Mouse (Mus musculus) layer of hippocampus, adult 8-10 months (tissue): Measurements from ENCODE around the gene Scamp5. TPM values are rescaled to one million over a fixed set of nuclear protein-coding genes. Genes with fewer than 3 reads are reported as not detected.
A peak's percentile ranks its signal among the peaks of the same experiment; 100 is the strongest.

Source experiments
- DNase-seq, 2 experiments: peaks; one replicate each; pipeline ENCODE4 v3.0.0; 2022; ENCODE audit warnings: low spot score in 2 of 2
- total RNA-seq, 4 experiments: library from RNA; stranded (reverse); gene quantifications; 2 replicates each; pipeline ENCODE4 v1.2.4; 2022

The Scamp5 gene
- total RNA-seq: 100 to 1,000 TPM; 361 to 395 (median 373) TPM

DNA sequence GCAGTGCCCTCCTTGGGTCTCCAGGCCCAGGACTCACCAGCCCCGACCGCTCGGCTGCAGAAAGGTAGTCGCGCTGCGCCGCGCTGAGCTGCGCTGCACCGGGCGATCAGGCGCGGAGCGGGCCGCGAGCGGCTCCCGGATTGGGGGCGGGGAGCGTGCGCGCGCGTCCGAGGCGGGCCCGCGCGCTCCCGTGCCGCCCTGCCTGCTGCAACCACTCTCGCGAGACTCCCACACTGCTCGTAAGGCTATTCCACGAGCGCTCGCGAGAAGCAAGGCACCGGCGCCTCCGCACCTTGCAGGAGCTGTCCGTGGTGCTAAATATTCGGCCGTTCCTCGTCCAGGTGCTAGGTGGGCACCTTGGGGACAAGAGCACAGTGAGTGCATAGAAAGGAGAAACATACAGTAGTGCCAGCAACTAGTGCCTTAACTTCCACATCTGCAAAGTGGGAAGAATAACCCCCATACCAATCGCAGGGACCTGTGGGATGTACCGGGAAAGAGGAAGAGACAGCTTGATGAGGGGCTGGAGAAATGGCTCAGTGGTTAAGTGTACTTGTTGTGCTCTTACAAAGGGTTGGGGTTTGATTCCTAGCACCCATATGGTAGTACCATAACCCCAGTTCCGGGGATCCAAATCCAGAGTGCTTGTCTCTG lies at the start of gene Scamp5:
Gene Scamp5, minus strand, starts transcription at position 165 of the 654 bp plus-strand sequence.
- peak; percentile 90 to 91 for DNase-seq

DNA sequence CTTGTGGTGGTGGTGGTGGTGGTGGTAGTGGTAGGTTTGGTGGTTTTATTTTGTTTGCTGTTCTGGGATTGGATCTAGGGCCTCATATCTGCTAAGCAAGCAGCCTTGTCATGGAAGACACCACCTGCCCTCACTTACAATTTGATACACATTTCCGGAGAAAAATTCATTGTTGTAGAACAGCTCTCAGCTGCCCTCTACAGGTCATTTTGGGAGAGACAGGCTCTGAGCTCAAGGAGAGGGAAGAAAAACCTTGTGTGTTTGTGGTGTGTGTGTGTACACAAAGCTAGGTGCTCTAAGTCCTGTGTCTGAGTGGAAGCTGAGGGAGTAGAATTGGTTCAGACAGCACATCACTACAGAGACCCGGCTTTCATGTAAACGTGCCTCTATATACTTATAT lies 49.3 kb upstream of the Scamp5 start:
- DNase-seq: peak in 1 of 2 experiments; percentile 64

DNA sequence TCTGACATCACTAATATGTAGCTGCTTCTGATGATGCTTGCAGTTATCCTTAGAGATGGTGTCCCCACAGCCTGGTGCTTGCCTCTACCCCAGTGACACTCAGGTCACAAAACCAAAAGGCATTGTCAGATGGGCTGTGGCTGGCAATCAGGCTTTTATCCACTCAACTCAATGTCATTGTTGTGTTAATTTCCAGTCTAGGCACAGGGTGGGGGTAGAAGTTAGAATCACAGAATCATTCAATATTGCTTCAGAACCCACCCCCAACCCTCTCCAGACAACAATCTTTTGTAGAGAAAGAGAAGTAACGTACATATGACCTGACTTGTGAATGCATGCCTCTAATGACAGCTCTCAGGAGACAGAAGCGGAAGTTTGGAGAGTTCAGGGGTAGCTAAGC lies 42.7 kb upstream of the Scamp5 start:
- no peak for DNase-seq

DNA sequence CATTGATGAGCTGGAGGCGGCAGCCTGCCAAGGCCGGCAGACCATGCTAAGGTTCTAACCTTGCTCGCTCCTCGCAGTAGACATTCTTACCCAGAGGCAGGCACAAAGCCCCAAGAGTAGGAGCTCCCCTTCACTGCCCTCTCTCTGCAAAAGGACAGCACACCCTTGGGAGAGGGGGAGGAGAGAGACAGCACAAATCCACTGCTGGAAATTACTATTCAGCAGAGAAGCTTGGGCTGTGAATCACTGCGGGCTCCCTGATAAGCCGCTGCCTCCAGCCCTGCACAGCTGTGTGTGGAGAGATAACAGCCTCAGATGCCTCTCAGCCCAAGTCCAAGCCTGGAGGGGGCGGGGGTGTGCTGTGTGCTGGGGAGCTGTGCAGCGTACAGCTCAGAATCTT lies 37.8 kb upstream of the Scamp5 start:
- DNase-seq: peak in 1 of 2 experiments; percentile 33

DNA sequence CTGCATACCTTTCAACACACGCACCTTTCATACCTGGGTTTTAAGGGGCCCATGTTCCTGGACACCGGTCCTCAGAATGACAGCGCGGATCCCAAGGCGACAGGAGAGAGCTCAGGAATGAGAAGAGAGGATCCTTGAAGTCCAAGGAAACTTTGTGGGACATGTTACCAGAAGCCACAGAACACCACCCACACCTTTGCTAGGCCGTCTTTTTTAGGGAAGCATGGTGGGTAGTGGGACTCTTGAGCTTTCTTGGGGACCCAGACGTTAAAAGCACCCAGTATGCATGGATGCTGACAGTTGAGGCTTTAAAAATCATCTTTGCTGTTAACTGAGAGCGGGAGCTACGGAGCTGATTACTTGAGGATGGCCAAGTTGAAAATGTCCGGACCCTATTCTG lies 37.0 kb upstream of the Scamp5 start:
- no peak for DNase-seq

DNA sequence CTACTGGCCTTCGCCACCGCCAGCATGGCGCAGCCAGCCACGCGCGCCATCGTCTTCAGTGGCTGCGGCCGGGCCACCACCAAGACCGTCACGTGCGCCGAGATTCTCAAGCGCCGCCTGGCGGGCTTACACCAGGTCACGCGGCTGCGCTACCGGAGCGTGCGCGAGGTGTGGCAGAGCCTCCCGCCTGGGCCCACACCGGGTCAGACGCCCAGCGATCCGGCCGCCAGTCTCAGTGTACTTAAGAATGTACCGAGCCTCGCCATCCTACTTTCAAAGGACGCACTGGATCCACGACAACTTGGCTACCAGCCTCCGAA lies 36.5 kb upstream of the Scamp5 start:
- peak in 1 of 2 experiments; percentile 25 for DNase-seq

DNA sequence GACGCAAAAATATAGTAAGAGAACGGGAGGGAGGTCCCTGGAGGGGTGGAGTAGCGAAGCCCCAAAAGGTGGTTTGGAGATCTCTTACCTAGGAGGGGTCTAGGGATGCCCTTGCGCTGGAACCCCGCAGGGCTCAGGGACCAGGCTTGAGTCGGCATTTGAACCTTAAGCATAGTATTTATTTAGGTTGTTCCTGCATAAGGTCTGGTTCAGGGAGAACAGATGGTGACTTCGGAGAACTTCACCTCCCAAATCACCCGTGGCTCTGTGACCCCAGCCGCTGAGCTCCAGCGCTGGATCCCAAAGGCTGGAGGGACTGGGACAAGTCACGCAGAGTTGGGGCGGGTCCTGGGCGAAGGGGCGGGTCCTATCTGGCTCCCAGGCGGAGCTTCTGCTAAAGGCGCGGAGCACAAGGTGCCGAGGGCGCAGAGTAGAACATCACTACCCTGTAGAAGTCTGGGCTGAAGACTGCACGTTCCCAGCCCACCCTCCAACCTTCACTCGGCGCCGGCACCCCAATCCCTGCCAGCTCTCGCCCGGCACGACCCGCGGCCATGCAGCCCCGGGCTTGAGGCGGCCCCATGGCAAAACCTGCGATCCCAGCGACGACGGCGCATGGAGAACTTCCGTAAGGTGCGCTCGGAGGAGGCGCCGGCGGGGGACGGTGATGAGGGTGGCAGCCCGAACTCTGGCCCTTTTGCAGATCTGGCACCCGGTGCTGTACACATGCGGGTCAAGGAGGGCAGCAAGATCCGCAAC lies 35.9 kb upstream of the Scamp5 start, which contains the start of gene Rpp25:
Gene Rpp25, plus strand, starts transcription at position 405 of the 759 bp plus-strand sequence.
- peak in 1 of 2 experiments; percentile 22 for DNase-seq

DNA sequence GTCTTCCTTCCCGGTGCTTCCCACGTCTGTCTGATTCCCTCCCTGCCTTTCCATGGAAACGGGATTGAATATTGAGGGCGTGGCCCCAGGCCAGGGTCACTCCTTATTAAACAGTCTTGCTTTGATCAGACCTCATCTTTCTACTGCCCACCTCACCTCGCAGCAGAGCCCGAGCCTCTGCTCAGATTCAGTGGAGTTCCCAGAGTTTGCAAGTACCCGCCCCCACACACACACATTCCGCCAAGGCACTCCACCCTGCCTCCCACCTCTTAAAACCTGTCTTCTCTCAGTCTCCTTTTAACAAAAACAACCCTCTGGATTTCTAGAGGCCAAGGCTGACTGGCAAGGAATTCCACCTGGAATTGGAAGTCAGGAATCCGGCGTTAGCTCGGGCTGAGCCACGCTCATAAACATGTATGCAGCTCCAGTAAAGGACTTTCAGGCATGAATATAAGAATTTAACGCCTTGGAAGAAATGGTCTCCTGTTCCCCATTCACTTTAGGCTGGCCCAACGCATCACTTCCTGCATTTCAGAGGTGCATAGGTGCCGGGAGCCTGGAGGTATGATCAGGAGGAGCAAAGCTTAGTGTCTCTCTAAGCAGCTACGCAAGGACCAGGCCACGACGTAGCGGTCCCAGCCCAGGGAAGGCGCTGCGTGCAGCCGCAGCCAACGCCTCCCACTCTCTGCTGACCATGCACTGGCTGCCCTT lies 35.2 kb upstream of the Scamp5 start:
- DNase-seq: no peak

DNA sequence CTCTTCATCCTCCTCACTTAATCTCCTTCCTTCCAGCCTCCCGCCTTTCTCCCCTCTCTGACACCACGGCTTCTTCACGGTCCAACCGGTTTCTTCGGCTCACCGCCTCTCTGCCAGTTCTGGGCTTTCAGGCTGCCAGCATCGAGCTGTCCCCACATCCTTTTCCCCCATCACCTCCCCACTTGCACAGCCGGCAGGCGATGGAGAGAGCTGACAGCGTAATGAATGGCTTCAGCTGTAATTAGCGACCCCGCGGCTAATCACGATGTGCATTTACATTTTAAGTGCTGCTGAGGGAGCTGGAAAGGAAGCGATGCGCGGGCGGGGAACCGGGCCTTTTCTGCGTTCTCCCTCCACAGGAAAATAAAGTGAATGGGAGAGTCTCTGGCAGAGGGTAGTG lies 34.0 kb upstream of the Scamp5 start:
- DNase-seq: no peak

DNA sequence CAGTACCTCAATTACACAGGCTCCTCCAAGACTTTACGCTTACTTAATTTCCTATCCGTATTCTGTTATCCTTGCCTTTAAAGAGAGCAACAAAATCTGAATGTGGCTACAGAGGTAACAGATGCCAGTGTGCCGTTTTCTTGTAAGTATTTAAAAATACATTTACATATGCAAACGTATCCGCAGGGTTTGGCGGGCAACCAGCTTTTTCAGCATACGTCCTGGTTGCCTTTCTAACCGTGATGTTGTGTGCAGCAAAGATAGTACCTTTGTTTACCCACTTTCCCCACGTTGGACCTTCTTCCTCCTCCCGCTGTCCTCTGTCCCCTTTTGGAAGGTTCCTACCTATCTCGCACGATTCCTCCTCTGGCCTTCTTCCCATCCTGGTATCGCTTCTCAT lies 33.6 kb upstream of the Scamp5 start:
- no peak for DNase-seq

DNA sequence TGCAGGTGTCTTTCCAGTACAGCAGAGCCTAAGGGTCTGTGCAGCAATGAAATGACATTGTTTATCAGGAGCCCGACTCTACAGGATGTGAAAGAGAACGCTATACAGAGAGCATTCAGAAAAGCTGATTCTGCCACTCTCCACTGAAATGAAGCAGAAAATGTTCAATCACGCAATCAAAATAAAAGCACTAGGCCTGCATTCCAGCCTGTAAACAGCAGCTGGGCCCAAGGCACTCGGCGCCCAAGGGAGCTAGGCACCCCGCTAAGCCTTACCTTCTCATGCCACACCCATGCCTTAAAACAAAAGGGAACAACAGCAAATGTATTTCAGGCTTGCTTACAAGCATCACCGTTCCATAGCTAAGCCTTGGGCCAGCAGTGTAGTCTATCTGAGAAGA lies 30.7 kb upstream of the Scamp5 start:
- no peak for DNase-seq

DNA sequence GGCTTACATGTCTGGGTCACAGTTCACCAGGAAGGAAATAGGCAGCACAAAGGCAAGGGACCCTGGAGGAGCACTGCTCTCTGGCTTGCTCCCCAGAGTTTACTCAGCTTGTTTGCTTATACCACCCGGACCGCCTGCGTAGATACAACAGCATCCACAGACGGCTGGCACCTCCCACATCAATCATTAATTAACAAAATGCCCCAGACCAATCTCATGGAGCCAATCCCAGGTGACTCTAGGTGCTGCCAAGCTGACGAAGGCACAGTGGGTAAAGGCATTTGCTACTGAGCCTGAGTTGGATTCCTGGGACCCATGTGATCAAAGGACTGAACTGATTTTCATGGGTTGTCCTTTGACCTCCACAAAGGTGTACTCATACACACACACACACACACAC lies 29.4 kb upstream of the Scamp5 start:
- DNase-seq: no peak

DNA sequence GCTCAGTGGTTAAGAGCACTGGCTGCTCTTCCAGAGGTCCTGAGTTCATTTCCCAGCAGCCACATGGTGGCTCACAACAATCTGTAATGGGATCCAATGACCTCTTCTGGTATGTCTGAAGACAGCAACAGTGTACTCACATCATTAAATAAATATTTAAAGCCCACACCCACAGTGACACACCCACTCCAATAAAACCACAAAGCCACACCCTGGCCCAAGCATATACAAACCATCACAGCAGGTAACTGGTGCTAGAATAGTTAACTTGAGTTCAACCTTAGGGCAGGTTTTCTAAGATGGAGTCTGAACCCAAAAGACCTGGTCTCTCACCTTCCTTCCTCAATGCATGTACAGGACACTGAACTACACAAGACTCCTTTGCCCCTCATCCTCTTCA lies 27.1 kb upstream of the Scamp5 start:
- DNase-seq: no peak

DNA sequence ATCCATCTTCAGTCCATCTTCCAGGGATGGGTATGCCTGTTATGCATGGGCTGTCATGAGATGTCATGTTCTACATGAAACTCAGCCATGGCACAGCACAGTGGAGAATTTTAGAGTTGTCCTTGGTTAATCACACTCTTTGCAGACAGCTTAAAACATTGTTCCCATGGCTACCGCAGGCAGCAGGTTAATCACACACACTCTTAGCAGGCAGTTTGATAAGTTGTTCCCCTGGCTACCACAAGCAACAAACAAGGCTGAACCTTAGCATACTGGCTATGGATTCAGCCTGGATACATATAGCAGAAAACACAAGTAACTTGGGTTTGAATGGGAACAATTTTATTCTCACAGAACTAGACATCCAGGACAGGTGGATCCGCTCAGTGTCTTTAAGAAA lies 25.7 kb upstream of the Scamp5 start:
- DNase-seq: no peak

DNA sequence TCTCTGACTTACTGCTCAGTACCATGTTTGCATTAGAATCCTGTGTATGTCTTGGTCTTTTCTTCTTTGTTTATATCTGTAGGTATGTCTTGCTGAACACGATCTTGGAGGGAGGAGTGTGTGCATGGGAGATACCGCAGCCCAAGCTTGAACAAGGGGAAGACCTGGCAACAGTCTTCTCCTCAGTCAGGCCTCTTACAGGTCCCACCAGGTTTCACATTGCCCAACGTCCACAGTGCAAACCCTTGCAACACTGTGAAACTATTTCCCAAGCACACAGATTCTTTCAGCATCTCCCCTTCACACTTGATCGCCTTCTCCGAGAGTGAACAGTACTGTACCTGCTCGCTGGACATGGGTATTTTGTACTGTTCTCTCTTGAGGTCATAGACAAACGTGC lies 19.9 kb upstream of the Scamp5 start:
- DNase-seq: no peak

DNA sequence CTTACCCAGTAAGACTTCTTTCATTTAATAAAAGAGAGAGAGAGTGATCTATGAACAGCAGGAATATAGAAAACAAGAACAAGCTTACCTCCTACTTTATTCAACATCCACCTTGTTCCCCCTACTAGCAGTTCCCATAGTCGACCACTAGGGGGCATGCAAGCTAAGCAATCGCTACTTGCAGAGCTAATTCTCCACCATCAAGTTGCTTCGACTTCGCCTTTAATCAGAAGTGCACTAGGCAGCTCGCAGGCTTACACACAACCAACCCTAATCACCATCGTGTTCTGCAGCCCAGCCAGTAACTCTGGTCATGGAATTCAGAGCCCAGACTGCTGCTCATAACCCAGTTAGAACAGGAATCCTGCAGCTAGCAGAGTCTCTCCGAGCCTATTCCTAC lies 17.9 kb upstream of the Scamp5 start:
- DNase-seq: peak; percentile 82 to 86

DNA sequence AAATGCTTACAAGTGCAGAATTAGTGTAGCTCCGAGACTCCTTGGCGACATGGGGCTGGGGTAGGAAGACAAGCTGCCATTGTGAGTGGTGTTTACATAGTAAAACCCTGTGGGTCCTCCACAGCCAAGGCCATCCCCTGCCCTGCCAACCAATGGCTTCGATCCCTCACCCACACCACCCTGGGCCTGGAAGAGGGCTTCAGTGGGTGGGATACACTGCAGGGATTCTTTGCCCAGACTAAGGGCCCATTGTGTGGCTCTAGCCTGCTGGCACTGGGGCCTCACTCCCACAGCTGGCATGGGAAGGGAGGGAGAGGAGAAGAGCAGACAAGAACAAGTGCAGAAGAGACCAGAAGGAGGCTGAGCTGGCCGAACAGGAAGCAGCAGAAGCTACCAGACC lies 1.1 kb upstream of the Scamp5 start:
- peak; percentile 65 to 85 for DNase-seq

DNA sequence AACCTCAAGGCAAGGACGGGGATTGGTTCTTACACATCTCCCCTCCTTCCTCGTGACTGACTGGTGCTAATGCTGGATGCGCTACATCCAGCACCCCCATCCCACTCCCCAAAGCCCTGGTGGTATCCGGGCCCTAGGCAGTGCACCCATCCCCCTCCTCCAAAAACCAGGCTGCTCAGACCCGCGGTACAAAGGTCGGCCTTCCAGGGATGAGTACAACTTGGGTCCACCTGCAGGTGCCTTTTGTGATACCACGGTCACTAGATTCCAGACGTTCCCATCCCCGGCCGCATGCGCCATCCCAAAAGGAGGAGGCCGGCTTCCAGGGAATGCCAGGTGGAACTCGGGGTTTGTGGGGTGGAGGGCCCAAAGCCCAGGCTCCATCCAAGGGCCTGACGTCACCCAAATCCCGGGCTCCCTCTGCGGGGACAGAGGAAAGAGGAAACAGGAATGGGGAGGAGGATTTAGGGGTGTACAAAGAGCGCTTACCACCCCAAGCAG lies 539 bp downstream of the Scamp5 start:
- DNase-seq: peak; percentile 53 to 54

DNA sequence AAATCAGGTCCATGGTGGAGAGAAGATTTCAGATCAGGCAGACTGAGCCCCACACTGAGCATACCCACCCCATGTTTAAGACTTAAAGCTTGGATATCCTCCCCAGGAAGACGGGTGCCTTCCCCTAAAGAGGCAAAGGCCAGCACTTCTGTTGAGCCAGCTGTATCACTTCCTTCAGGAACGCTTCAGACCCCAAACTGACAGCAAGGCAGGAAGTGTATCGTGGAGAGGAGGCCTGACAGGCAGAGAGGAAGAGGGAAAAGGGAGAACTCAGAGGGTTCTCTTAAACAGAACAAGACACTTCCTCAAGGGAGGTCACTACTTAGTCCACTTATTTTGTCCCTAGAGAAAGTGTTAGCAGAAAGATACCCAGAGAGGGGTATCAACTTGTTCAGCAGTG lies 1.8 kb downstream of the Scamp5 start:
- no peak for DNase-seq

DNA sequence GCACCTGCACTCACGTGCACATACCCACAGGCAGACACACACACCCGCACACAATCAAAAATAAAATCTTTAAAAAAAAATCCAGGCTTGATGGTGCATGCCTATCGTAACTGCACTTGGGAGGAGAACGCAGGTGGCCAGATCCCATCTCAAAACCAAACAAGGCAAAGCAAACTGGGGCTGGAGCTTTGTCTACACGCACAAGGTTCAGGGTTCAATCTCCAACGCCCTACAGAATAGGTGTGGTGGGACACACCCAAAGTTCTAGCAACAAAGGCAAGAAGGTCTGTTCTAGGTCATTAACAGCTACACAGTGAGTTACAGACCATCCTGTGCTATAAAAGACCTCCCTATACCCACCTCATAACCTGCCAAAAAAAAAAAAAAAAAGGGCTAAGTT lies 5.0 kb downstream of the Scamp5 start:
- no peak for DNase-seq

DNA sequence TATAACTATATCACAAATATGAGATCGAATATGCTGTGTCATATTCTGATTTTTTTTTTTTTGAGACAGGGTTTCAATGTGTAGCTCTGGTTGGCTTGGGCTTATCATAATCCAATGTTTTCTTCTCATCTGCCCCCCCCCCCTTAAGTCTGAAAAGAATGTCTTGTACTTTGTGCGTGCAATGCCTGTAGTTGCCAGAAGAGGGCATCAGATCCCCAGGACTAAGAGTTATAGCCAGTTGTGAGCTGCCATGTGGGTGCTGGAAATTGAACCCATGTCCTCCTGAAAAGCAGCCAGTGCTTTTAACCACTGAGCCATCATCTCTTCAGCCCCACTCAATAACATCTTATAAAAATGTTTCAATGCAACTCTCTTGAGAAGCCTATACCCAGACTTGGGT lies 8.2 kb downstream of the Scamp5 start:
- DNase-seq: no peak

DNA sequence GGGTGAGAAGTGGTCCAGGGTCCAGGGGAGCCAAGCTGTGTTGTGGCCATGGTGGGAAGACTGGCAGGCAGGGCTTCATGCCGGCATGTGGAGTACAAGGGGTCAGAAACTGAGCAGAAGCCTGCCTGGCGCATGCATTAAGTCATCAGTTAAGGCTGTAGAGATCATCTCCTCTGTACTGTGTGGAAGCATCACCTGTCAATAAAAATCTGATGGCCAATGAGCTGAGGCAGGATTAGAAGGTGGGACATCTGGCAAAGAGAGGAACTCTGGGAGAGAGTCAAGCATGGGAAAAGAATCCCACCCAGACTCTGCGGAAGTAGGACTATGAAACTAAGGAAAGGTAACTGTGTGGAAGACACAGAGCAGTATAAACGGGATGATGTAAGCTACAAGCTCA lies 14.3 kb downstream of the Scamp5 start:
- DNase-seq: no peak
